Mouse (Mus musculus) G1E (cell line): ENCODE results near the gene Krt82.

Experiments used
- CTCF ChIP-seq: IDR thresholded peaks from 2 replicates; pipeline ENCODE4 v1.5.1; 2012; ENCODE audit warnings: low read depth, low read length, inconsistent platforms, mixed read lengths
- GATA1 ChIP-seq: IDR thresholded peaks from 2 replicates; pipeline ENCODE4 v1.6.1; 2012; ENCODE audit warnings: borderline replicate concordance, low read length, inconsistent platforms, mixed read lengths
- GATA2 ChIP-seq: IDR thresholded peaks from 2 replicates; pipeline ENCODE4 v1.6.1; 2012; ENCODE audit warnings: low read depth, low read length, inconsistent platforms, borderline replicate concordance
- POLR2AphosphoS5 ChIP-seq: IDR thresholded peaks from 2 replicates; pipeline ENCODE4 v1.6.1; 2012; ENCODE audit warnings: low read depth, low read length, inconsistent platforms; ENCODE audit not compliant: insufficient replicate concordance

DNA sequence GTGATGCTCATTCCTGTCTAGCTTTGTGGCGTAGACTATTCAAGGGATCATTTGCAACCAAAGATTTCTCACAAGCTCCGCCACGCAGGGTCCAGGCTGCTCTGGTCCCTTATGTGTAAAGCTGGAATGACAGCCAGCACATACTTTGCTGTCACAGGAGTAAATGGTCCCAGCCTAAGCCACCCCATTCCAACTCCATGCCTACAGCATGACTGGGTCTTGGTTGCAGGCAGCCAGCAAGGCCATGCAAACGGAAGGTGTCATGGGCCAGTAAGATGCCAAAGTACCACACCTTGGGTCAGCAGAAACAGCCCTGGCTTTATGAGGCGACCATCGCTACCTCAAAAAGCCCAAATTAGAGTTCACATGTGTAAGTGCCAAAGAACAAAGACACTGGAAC, 56.8 kb downstream of the Krt82 start:
- TF ChIP-seq CTCF = no peak
- no peak for TF ChIP-seq GATA2
- TF ChIP-seq GATA1 = no peak
- no peak for TF ChIP-seq POLR2AphosphoS5
